Mouse (Mus musculus) erythroblast, embryonic 14.5 days (primary cell): ENCODE data around the gene Cdkal1.

Experiments used
- GATA1 ChIP-seq: IDR thresholded peaks from 2 replicates; pipeline ENCODE4 v1.6.1; 2012; ENCODE audit warnings: low read length, inconsistent platforms, mixed read lengths
- TAL1 ChIP-seq: IDR thresholded peaks from 3 replicates; pipeline ENCODE4 v1.6.1; 2012; ENCODE audit warnings: low read length, inconsistent platforms, mixed read lengths

- TF ChIP-seq GATA1 (no peak), TAL1 (no peak)
These were observed 500.5 kb downstream of the Cdkal1 start for GRCm38 (mm10) chr13:29354943-29355342.
